Mouse (Mus musculus): ENCODE results near the gene Gm28374.

DNA sequence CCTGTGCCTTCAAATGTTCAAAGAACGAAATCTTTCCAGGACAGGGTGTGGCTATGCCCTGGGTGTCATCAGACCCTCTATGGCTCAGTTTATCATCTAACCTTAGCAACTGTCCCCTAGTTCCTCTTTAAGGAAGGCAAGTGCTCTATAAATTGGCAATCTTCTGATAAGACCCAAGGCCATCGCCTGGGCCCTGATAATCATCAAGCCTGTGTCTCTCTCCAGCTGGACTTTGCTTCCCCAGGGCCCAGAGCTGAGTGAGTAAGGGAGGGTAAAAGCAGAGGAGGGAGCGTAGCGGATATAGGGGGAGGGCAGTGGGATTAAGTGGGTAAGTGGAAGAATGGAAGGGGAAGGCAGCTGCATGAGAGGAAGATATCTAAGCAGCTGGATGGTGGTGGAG lies 22.4 kb upstream of the Gm28374 start:
- no peak for TF ChIP-seq CTCF (IDR thresholded peaks at IDR 0.05; ENCODE audit: control insufficient read depth, insufficient read depth, insufficient read length)
- TF ChIP-seq MAX (IDR thresholded peaks at IDR 0.05) = no peak
- no peak for TF ChIP-seq USF1 (IDR thresholded peaks at IDR 0.05; ENCODE audit: low read depth)
- no peak for TF ChIP-seq CEBPB (IDR thresholded peaks at IDR 0.05; ENCODE audit: low read depth)
- TF ChIP-seq FOSL1 (IDR thresholded peaks at IDR 0.05; ENCODE audit: insufficient read depth, low read length, poor library complexity, severe bottlenecking) = no peak

Data from C2C12 (cell line).